Mouse (Mus musculus): ENCODE data around the gene Fam216b. TPM values are rescaled to one million over a fixed set of nuclear protein-coding genes. Genes with fewer than 3 reads are reported as not detected.

Gene Fam216b
- total RNA-seq (2021), result under 1 TPM; 0.15 to 0.36 TPM

GRCm38 (mm10) chr14:78088907-78089306 is at the start of gene Fam216b:
Gene Fam216b, minus strand, starts transcription at chr14:78089007.
- DNase-seq (ENCODE audit: extremely low spot score in 1 of 2, low spot score in 2 of 2), result no peak
- intact Hi-C loops (cut with DNase I), result no loop called here

GRCm38 (mm10) chr14:78132368-78133052 is 43.7 kb upstream of the Fam216b start:
- no peak for DNase-seq (ENCODE audit: extremely low spot score in 1 of 2, low spot score in 2 of 2)
- intact Hi-C loops (cut with DNase I), result no loop called here

- intact Hi-C loops (cut with DNase I), result no loop called here
- DNase-seq (ENCODE audit: extremely low spot score in 1 of 2, low spot score in 2 of 2), result no peak
Measured at GRCm38 (mm10) chr14:78126670-78127069, 37.9 kb upstream of the Fam216b start.

- intact Hi-C loops (cut with DNase I), result no loop called here
- no peak for DNase-seq (ENCODE audit: extremely low spot score in 1 of 2, low spot score in 2 of 2)
Measured at GRCm38 (mm10) chr14:78120286-78120685, 31.5 kb upstream of the Fam216b start.

GRCm38 (mm10) chr14:78119449-78120200 is 30.8 kb upstream of the Fam216b start:
- DNase-seq (ENCODE audit: extremely low spot score in 1 of 2, low spot score in 2 of 2), result no peak
- intact Hi-C loops (cut with DNase I), result no loop called here

GRCm38 (mm10) chr14:78117671-78118070 is 28.9 kb upstream of the Fam216b start:
- no peak for DNase-seq (ENCODE audit: extremely low spot score in 1 of 2, low spot score in 2 of 2)
- intact Hi-C loops (cut with DNase I), result no loop called here

GRCm38 (mm10) chr14:78117268-78117667 is 28.5 kb upstream of the Fam216b start:
- no peak for DNase-seq (ENCODE audit: extremely low spot score in 1 of 2, low spot score in 2 of 2)
- intact Hi-C loops (cut with DNase I), result no loop called here

- intact Hi-C loops (cut with DNase I), result no loop called here
- DNase-seq (ENCODE audit: extremely low spot score in 1 of 2, low spot score in 2 of 2), result no peak
Measured at GRCm38 (mm10) chr14:78112466-78112865, 23.7 kb upstream of the Fam216b start.

GRCm38 (mm10) chr14:78110871-78111270 is 22.1 kb upstream of the Fam216b start:
- DNase-seq (ENCODE audit: extremely low spot score in 1 of 2, low spot score in 2 of 2), result no peak
- intact Hi-C loops (cut with DNase I), result no loop called here

GRCm38 (mm10) chr14:78109419-78109818 is 20.6 kb upstream of the Fam216b start:
- no peak for DNase-seq (ENCODE audit: extremely low spot score in 1 of 2, low spot score in 2 of 2)
- intact Hi-C loops (cut with DNase I), result no loop called here

- no peak for DNase-seq (ENCODE audit: extremely low spot score in 1 of 2, low spot score in 2 of 2)
- intact Hi-C loops (cut with DNase I), result no loop called here
Measured at GRCm38 (mm10) chr14:78108388-78108787, 19.6 kb upstream of the Fam216b start.

- no peak for DNase-seq (ENCODE audit: extremely low spot score in 1 of 2, low spot score in 2 of 2)
- intact Hi-C loops (cut with DNase I), result no loop called here
Measured at GRCm38 (mm10) chr14:78089591-78089990, 784 bp upstream of the Fam216b start.

GRCm38 (mm10) chr14:78083465-78083864 is 5.3 kb downstream of the Fam216b start:
- intact Hi-C loops (cut with DNase I), result no loop called here

GRCm38 (mm10) chr14:78077508-78077907 is 11.3 kb downstream of the Fam216b start:
- intact Hi-C loops (cut with DNase I), result no loop called here
- no peak for DNase-seq (ENCODE audit: extremely low spot score in 1 of 2, low spot score in 2 of 2)

More at GRCm38 (mm10) chr14:78083465-78083864, 5.3 kb downstream of the Fam216b start:
- no peak for DNase-seq (ENCODE audit: extremely low spot score in 1 of 2, low spot score in 2 of 2)

GRCm38 (mm10) chr14:78065938-78066710 is 22.7 kb downstream of the Fam216b start:
- intact Hi-C loops (cut with DNase I), result no loop called here
- DNase-seq (ENCODE audit: extremely low spot score in 1 of 2, low spot score in 2 of 2), result peak in 1 of 2 experiments; percentile 23

GRCm38 (mm10) chr14:78062484-78062883 is 26.3 kb downstream of the Fam216b start:
- intact Hi-C loops (cut with DNase I), result no loop called here
- no peak for DNase-seq (ENCODE audit: extremely low spot score in 1 of 2, low spot score in 2 of 2)

- intact Hi-C loops (cut with DNase I), result no loop called here
- DNase-seq (ENCODE audit: extremely low spot score in 1 of 2, low spot score in 2 of 2), result no peak
Measured at GRCm38 (mm10) chr14:78060609-78060951, 28.2 kb downstream of the Fam216b start.

GRCm38 (mm10) chr14:78059878-78060608 is 28.8 kb downstream of the Fam216b start:
- DNase-seq (ENCODE audit: extremely low spot score in 1 of 2, low spot score in 2 of 2), result no peak
- intact Hi-C loops (cut with DNase I), result no loop called here

- no peak for DNase-seq (ENCODE audit: extremely low spot score in 1 of 2, low spot score in 2 of 2)
- intact Hi-C loops (cut with DNase I), result no loop called here
Measured at GRCm38 (mm10) chr14:78057362-78057761, 31.4 kb downstream of the Fam216b start.
